Mouse (Mus musculus): ENCODE results near the gene 1700025G04Rik. TPM values are rescaled to one million over a fixed set of nuclear protein-coding genes. Genes with fewer than 3 reads are reported as not detected.
A peak's percentile ranks its signal among the peaks of the same experiment; 100 is the strongest.

The 1700025G04Rik gene
- polyA plus RNA-seq, 1 experiment from 2014 or later = 45.1 TPM

GRCm38 (mm10) chr1:151914494-151914893, 175.4 kb downstream of the 1700025G04Rik start:
- Histone ChIP-seq H3K27me3 (no peaks in the 10 kb centered on the region), H3K9ac (no peak overlapping the region), H3K4me2 (no peak overlapping the region), H3K4me1 (replicated peaks) (peaks cover 22% of the 10 kb centered on the region), H3K27ac (replicated peaks) (no peak overlapping the region), H3K4me3 (no peak overlapping the region), H3K36me3 (no peaks in the 10 kb centered on the region), H3K9me3 (no peaks in the 10 kb centered on the region)
- 94% methylated on average over 9 of the region's 9 CpGs for WGBS
- ATAC-seq (ENCODE audit: low read depth) = no peak

- 69% methylated on average over 4 of the region's 4 CpGs for WGBS
- Histone ChIP-seq H3K27ac (replicated peaks) (0 out of 2 replicates have a peak overlapping the region, but pooled peaks have one; percentile 2), H3K27me3 (no peaks in the 10 kb centered on the region), H3K9me3 (no peaks in the 10 kb centered on the region), H3K9ac (no peak overlapping the region), H3K36me3 (no peaks in the 10 kb centered on the region; the same call in none of the 2 replicates), H3K4me2 (no peak overlapping the region), H3K4me3 (no peak overlapping the region), H3K4me1 (replicated peaks) (peaks cover 2% of the 10 kb centered on the region; the same call in 1 of the 2 replicates)
- ATAC-seq (ENCODE audit: low read depth) = no peak
Observed at GRCm38 (mm10) chr1:151907014-151907413, 182.9 kb downstream of the 1700025G04Rik start.

GRCm38 (mm10) chr1:151900706-151901360, 189.1 kb downstream of the 1700025G04Rik start:
- Histone ChIP-seq H3K4me1 (replicated peaks) (peaks cover 33% of the 10 kb centered on the region), H3K36me3 (no peaks in the 10 kb centered on the region), H3K9ac (no peak overlapping the region), H3K4me3 (no peak overlapping the region), H3K27me3 (no peaks in the 10 kb centered on the region), H3K9me3 (no peaks in the 10 kb centered on the region), H3K27ac (replicated peaks) (peak overlapping the region; percentile 75), H3K4me2 (no peak overlapping the region)
- peak; percentile 84 for ATAC-seq (ENCODE audit: low read depth)
- WGBS = 56% methylated on average over 12 of the region's 12 CpGs

- no peak overlapping the region for H3K4me3 ChIP-seq
- H3K4me1 ChIP-seq (replicated peaks) = peaks cover 33% of the 10 kb centered on the region
- 88% methylated on average over 7 of the region's 7 CpGs for WGBS
- no peak overlapping the region for H3K4me2 ChIP-seq
- no peaks in the 10 kb centered on the region for H3K27me3 ChIP-seq
- H3K27ac ChIP-seq (replicated peaks) = peak overlapping the region; percentile 75
- no peaks in the 10 kb centered on the region for H3K36me3 ChIP-seq
- H3K9ac ChIP-seq = no peak overlapping the region
- no peaks in the 10 kb centered on the region for H3K9me3 ChIP-seq
- ATAC-seq (ENCODE audit: low read depth) = no peak
Observed at GRCm38 (mm10) chr1:151899964-151900363, 190.0 kb downstream of the 1700025G04Rik start.

GRCm38 (mm10) chr1:151895406-151895805, 194.5 kb downstream of the 1700025G04Rik start:
- Histone ChIP-seq H3K4me2 (no peak overlapping the region), H3K9me3 (no peaks in the 10 kb centered on the region)
- no peak for ATAC-seq (ENCODE audit: low read depth)

GRCm38 (mm10) chr1:151893976-151894375, 195.9 kb downstream of the 1700025G04Rik start:
- ATAC-seq (ENCODE audit: low read depth) = no peak

More at GRCm38 (mm10) chr1:151895406-151895805, 194.5 kb downstream of the 1700025G04Rik start:
- no peak overlapping the region for H3K27ac ChIP-seq (replicated peaks)
- H3K4me3 ChIP-seq = no peak overlapping the region
- no peaks in the 10 kb centered on the region for H3K27me3 ChIP-seq
- no peak overlapping the region for H3K9ac ChIP-seq
- 75% methylated on average over 4 of the region's 4 CpGs for WGBS
- H3K4me1 ChIP-seq (replicated peaks) = peaks cover 26% of the 10 kb centered on the region
- peaks cover 12% of the 10 kb centered on the region; the same call in 1 of the 2 replicates for H3K36me3 ChIP-seq

GRCm38 (mm10) chr1:151892008-151892407, 197.9 kb downstream of the 1700025G04Rik start:
- Histone ChIP-seq H3K4me3 (no peak overlapping the region), H3K9ac (no peak overlapping the region), H3K36me3 (peaks cover 12% of the 10 kb centered on the region; the same call in 1 of the 2 replicates), H3K4me2 (no peak overlapping the region), H3K27me3 (no peaks in the 10 kb centered on the region), H3K9me3 (no peaks in the 10 kb centered on the region), H3K4me1 (replicated peaks) (peaks cover 29% of the 10 kb centered on the region), H3K27ac (replicated peaks) (no peak overlapping the region)
- 94% methylated on average over 5 of the region's 5 CpGs for WGBS
- ATAC-seq (ENCODE audit: low read depth) = no peak

More at GRCm38 (mm10) chr1:151893976-151894375, 195.9 kb downstream of the 1700025G04Rik start:
- Histone ChIP-seq H3K4me3 (no peak overlapping the region), H3K36me3 (peaks cover 12% of the 10 kb centered on the region; the same call in 1 of the 2 replicates), H3K27ac (replicated peaks) (no peak overlapping the region), H3K9me3 (no peaks in the 10 kb centered on the region), H3K4me1 (replicated peaks) (peaks cover 27% of the 10 kb centered on the region), H3K9ac (no peak overlapping the region), H3K4me2 (no peak overlapping the region), H3K27me3 (no peaks in the 10 kb centered on the region)
- 83% methylated on average over 5 of the region's 5 CpGs for WGBS

- Histone ChIP-seq H3K36me3 (peaks cover 12% of the 10 kb centered on the region; the same call in 1 of the 2 replicates), H3K9ac (no peak overlapping the region), H3K4me3 (no peak overlapping the region), H3K4me1 (replicated peaks) (peaks cover 22% of the 10 kb centered on the region), H3K9me3 (no peaks in the 10 kb centered on the region), H3K27me3 (no peaks in the 10 kb centered on the region), H3K4me2 (no peak overlapping the region), H3K27ac (replicated peaks) (no peak overlapping the region)
- WGBS = 85% methylated on average over 9 of the region's 9 CpGs
- ATAC-seq (ENCODE audit: low read depth) = no peak
Observed at GRCm38 (mm10) chr1:151891194-151891593, 198.7 kb downstream of the 1700025G04Rik start.

- 50% methylated on average over 14 of the region's 14 CpGs for WGBS
- peak overlapping the region; percentile 42 for H3K27ac ChIP-seq (replicated peaks)
- no peaks in the 10 kb centered on the region for H3K27me3 ChIP-seq
- H3K4me1 ChIP-seq (replicated peaks) = peaks cover 22% of the 10 kb centered on the region
- H3K9me3 ChIP-seq = no peaks in the 10 kb centered on the region
- no peak overlapping the region for H3K9ac ChIP-seq
- ATAC-seq (ENCODE audit: low read depth) = peak; percentile 69; the same call in 1 of the 2 replicates
- no peak overlapping the region for H3K4me2 ChIP-seq
- no peak overlapping the region for H3K4me3 ChIP-seq
- H3K36me3 ChIP-seq = peaks cover 12% of the 10 kb centered on the region; the same call in 1 of the 2 replicates
Observed at GRCm38 (mm10) chr1:151890041-151890621, 199.8 kb downstream of the 1700025G04Rik start.

GRCm38 (mm10) chr1:151887631-151888030, 202.3 kb downstream of the 1700025G04Rik start:
- Histone ChIP-seq H3K4me1 (replicated peaks) (peaks cover 27% of the 10 kb centered on the region), H3K4me3 (no peak overlapping the region), H3K9ac (no peak overlapping the region), H3K27ac (replicated peaks) (no peak overlapping the region), H3K9me3 (no peaks in the 10 kb centered on the region), H3K27me3 (no peaks in the 10 kb centered on the region), H3K4me2 (no peak overlapping the region), H3K36me3 (peaks cover 4% of the 10 kb centered on the region; the same call in 1 of the 2 replicates)
- ATAC-seq (ENCODE audit: low read depth) = no peak
- WGBS = 73% methylated on average over 5 of the region's 5 CpGs

GRCm38 (mm10) chr1:151887126-151887525, 202.8 kb downstream of the 1700025G04Rik start:
- Histone ChIP-seq H3K27ac (replicated peaks) (no peak overlapping the region), H3K9ac (no peak overlapping the region), H3K4me1 (replicated peaks) (peaks cover 27% of the 10 kb centered on the region), H3K9me3 (no peaks in the 10 kb centered on the region), H3K4me2 (no peak overlapping the region), H3K27me3 (no peaks in the 10 kb centered on the region), H3K36me3 (no peaks in the 10 kb centered on the region), H3K4me3 (no peak overlapping the region)
- ATAC-seq (ENCODE audit: low read depth) = no peak
- WGBS = 91% methylated on average over 10 of the region's 10 CpGs

- Histone ChIP-seq H3K36me3 (no peaks in the 10 kb centered on the region), H3K4me1 (replicated peaks) (peaks cover 32% of the 10 kb centered on the region), H3K27ac (replicated peaks) (no peak overlapping the region), H3K4me2 (no peak overlapping the region), H3K4me3 (no peak overlapping the region), H3K9ac (no peak overlapping the region), H3K9me3 (no peaks in the 10 kb centered on the region), H3K27me3 (no peaks in the 10 kb centered on the region)
- 84% methylated on average over 2 of the region's 2 CpGs for WGBS
- no peak for ATAC-seq (ENCODE audit: low read depth)
Observed at GRCm38 (mm10) chr1:151886171-151886570, 203.8 kb downstream of the 1700025G04Rik start.
